Mouse (Mus musculus): Measurements from ENCODE around the gene Slc2a3.

DNA sequence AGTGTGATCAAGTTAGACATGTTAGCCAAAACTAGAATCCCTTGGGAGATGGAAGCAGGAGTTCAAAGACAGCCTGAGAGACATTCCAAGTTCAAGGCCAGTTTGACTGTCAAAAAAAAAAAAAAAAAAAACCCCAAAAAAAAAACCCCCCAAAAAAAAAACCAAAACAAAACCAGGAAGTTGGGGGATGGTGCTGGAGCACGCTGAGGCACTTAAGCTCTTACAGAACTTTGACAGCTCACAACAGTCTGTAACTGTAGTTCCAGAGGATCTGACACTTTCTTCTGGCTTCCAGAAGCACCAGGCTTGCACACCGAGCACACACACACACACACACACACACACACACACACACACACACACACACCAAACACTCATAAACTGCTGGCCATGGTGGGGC, 45.5 kb downstream of the Slc2a3 start:
- no peak for TF ChIP-seq CTCF (IDR thresholded peaks at IDR 0.05; ENCODE audit: borderline replicate concordance, insufficient read depth, low read depth, low read length)
- TF ChIP-seq POLR2A (IDR thresholded peaks at IDR 0.05; ENCODE audit: borderline replicate concordance, insufficient read depth, low read length) = no peak

All from cerebellum, adult 2 months (tissue).